Mouse (Mus musculus) bone marrow macrophage, adult 2 months (primary cell): ENCODE measurements around the gene Tgm2.

Experiments
- CTCF ChIP-seq: IDR thresholded peaks from 2 replicates; pipeline ENCODE4 v1.5.1; 2012; ENCODE audit warnings: low read depth, mild to moderate bottlenecking, low read length, moderate library complexity
- POLR2A ChIP-seq: IDR thresholded peaks from 2 replicates; pipeline ENCODE4 v1.6.1; 2012; ENCODE audit warnings: mild to moderate bottlenecking, low read depth, low read length, borderline replicate concordance

GRCm38 (mm10) chr2:158144750-158145527 lies 1.3 kb downstream of the Tgm2 start:
- TF ChIP-seq POLR2A (no peak), CTCF (no peak)
